11 mouse cellular contexts compared by ENCODE assay signal in the genomic region with DNA sequence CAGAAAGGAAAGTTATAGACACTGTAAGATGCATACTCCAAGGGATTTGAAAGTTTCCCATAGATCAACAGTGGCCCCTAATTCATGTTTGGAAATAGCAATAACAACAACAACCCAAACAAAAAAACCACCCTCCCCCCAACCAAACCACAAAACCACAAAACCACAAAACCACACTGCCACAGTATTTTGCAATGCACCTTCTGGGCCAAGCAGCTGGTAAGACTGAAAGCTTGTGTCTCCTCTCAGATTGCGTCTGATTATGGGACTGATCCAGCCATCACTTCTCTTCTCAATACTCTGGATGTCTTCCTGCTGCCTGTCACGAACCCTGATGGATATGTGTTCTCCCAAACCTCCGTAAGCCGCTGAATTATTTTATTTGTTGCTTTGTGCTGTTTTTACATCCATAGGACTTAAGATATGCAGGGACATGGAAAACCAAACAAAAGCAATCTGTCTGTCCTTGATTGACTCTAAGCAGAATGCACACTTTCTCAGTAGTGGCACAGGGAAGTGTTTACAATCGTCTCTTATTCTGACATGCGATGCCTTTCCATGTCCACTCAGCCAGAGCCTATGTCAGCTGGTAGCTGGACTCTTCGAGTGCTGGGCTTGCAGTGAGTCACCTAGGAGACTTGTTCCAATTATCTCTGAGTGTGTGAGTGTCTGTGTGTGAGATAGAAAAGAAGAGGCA. TPM values are rescaled to one million over a fixed set of nuclear protein-coding genes. Genes with fewer than 3 reads are reported as not detected.
A peak's percentile ranks its signal among the peaks of the same experiment; 100 is the strongest.
DNase-seq lines count a peak whose midpoint lies in the region; ATAC-seq and TF ChIP-seq lines count a peak whose summit lies in the region.
"Had no signal": no experiment of that assay in that cellular context is flagged by ENCODE, and none has a peak within 500 bp of the region (broad histone marks: within the 10 kb centered on the region; RNA-seq: fewer than 3 reads in every experiment).

No protein-coding gene starts in this region.

- no peak overlapping the region for H3K4me2 ChIP-seq in limb, embryonic 12.5 days
- H3K4me2 ChIP-seq in neural tube, embryonic 15.5 days, result no peak overlapping the region
- H3K4me2 ChIP-seq: liver, embryonic 15.5 days had no signal

- H3K9me3 ChIP-seq in forebrain, embryonic 10.5 days, result peaks cover 8% of the 10 kb centered on the region
- 0 out of 2 replicates have a peak, but pooled peaks cover 4% of the 10 kb centered on the region for H3K9me3 ChIP-seq in limb, embryonic 12.5 days
- no peaks in the 10 kb centered on the region for H3K9me3 ChIP-seq in neural tube, embryonic 15.5 days (replicated peaks)
- H3K9me3 ChIP-seq: liver, embryonic 15.5 days had no signal

- H3K4me3 ChIP-seq in layer of hippocampus, adult 2 months, result no peak overlapping the region
- H3K4me3 ChIP-seq in forebrain, embryonic 10.5 days, result no peak overlapping the region
- no peak overlapping the region for H3K4me3 ChIP-seq in limb, embryonic 12.5 days (replicated peaks)
- H3K4me3 ChIP-seq in neural tube, embryonic 15.5 days (replicated peaks), result no peak overlapping the region
- H3K4me3 ChIP-seq: heart, adult 2 months; liver, embryonic 15.5 days had no signal

- H3K36me3 ChIP-seq in forebrain, embryonic 10.5 days (replicated peaks), result peaks cover 5% of the 10 kb centered on the region; the same call in 1 of the 2 replicates
- H3K36me3 ChIP-seq in limb, embryonic 12.5 days, result no peaks in the 10 kb centered on the region; the same call in 1 of the 2 replicates
- no peaks in the 10 kb centered on the region for H3K36me3 ChIP-seq in neural tube, embryonic 15.5 days
- H3K36me3 ChIP-seq: liver, embryonic 15.5 days had no signal

- TF ChIP-seq CTCF in layer of hippocampus, adult 2 months (conservative IDR thresholded peaks at IDR 0.05), result no peak

- H3K27ac ChIP-seq in layer of hippocampus, adult 2 months, result peak overlapping the region; percentile 61; the same call in 1 of the 2 replicates
- peak overlapping the region; percentile 92 for H3K27ac ChIP-seq in forebrain, embryonic 10.5 days
- H3K27ac ChIP-seq in limb, embryonic 12.5 days, result peak overlapping the region; percentile 69
- H3K27ac ChIP-seq in neural tube, embryonic 15.5 days (replicated peaks), result peak overlapping the region; percentile 82; the same call in 1 of the 2 replicates
- H3K27ac ChIP-seq: heart, adult 2 months; liver, embryonic 15.5 days had no signal

- H3K27me3 ChIP-seq in forebrain, embryonic 10.5 days (ENCODE audit: poor library complexity, severe bottlenecking), result no peaks in the 10 kb centered on the region
- no peaks in the 10 kb centered on the region for H3K27me3 ChIP-seq in limb, embryonic 12.5 days
- H3K27me3 ChIP-seq in neural tube, embryonic 15.5 days (replicated peaks), result no peaks in the 10 kb centered on the region

- no peak for DNase-seq in layer of hippocampus, adult 2 months (ENCODE audit: low spot score in 2 of 2)
- no peak for DNase-seq in layer of hippocampus, postnatal 14 days (ENCODE audit: low spot score in 2 of 2)
- no peak for DNase-seq in forebrain, embryonic 10.5 days (ENCODE audit: extremely low spot score, low spot score)
- DNase-seq in thymus, postnatal 36 days, result no peak
- no peak for DNase-seq in cerebellum, adult 18-20 months
- DNase-seq: heart, adult 2 months had no signal

- ATAC-seq in limb, embryonic 12.5 days (ENCODE audit: insufficient number of reproducible peaks, insufficient read depth, low FRiP score, low TSS enrichment, low read depth), result no peak
- no peak for ATAC-seq in neural tube, embryonic 15.5 days (ENCODE audit: low FRiP score)
- no peak for ATAC-seq in megakaryocyte-erythroid progenitor cell, adult 5-6 weeks (replicated peaks; ENCODE audit: low FRiP score, low TSS enrichment, poor library complexity, severe bottlenecking)

- H3K9ac ChIP-seq in limb, embryonic 12.5 days (replicated peaks), result no peak overlapping the region
- no peak overlapping the region for H3K9ac ChIP-seq in neural tube, embryonic 15.5 days (replicated peaks)
- H3K9ac ChIP-seq: liver, embryonic 15.5 days had no signal

- 89% methylated on average over 7 of the region's 7 CpGs for whole genome bisulfite sequencing in forebrain, embryonic 10.5 days
- 74% methylated on average over 7 of the region's 7 CpGs for WGBS in limb, embryonic 12.5 days
- WGBS in neural tube, embryonic 15.5 days, result 64% methylated on average over 7 of the region's 7 CpGs

- H3K4me1 ChIP-seq in forebrain, embryonic 10.5 days, result peaks cover 83% of the 10 kb centered on the region
- peaks cover 74% of the 10 kb centered on the region for H3K4me1 ChIP-seq in limb, embryonic 12.5 days (replicated peaks)
- peaks cover 49% of the 10 kb centered on the region for H3K4me1 ChIP-seq in neural tube, embryonic 15.5 days

RNA-seq across cellular contexts. Expression of a gene that starts 9.3 kb away (rescaled TPM):
- under 1 TPM in 1 of 2 experiments, not detected in 1; 0.64 TPM for total RNA-seq in layer of hippocampus, adult 2 months (2021)
- total RNA-seq in layer of hippocampus, postnatal 14 days (2021), result 1 to 10 TPM; 1.2 to 2.0 TPM
- polyA plus RNA-seq in forebrain, embryonic 10.5 days (2016; fragmentation: Nextera tagmentation; extraction: Ambion mirVana), result 11.9 and 15.6 TPM in 2 replicates
- polyA plus RNA-seq in limb, embryonic 12.5 days (2016; fragmentation: Nextera tagmentation; extraction: Ambion mirVana), result 23.7 and 28.1 TPM in 2 replicates
- 11.3 and 20.3 TPM in 2 replicates for polyA plus RNA-seq in neural tube, embryonic 15.5 days (2015; fragmentation: Nextera tagmentation; extraction: Ambion mirVana)
- not detected in 2 replicates for total RNA-seq in megakaryocyte-erythroid progenitor cell, adult 5-6 weeks (2014; fragmentation: Nextera tagmentation)
- not detected in 2 replicates for total RNA-seq in megakaryocyte-erythroid progenitor cell, adult 5-6 weeks (2017)
- total RNA-seq: heart, adult 2 months had no signal

RNA-seq across cellular contexts. Expression of a gene that starts 17.5 kb away (rescaled TPM):
- not detected for total RNA-seq in layer of hippocampus, adult 2 months (2021)
- not detected for total RNA-seq in layer of hippocampus, postnatal 14 days (2021)
- polyA plus RNA-seq in forebrain, embryonic 10.5 days (2016; fragmentation: Nextera tagmentation; extraction: Ambion mirVana), result 2.9 and 3.4 TPM in 2 replicates
- polyA plus RNA-seq in limb, embryonic 12.5 days (2016; fragmentation: Nextera tagmentation; extraction: Ambion mirVana), result 1.9 TPM in 2 replicates
- 0.54 and 0.75 TPM in 2 replicates for polyA plus RNA-seq in neural tube, embryonic 15.5 days (2015; fragmentation: Nextera tagmentation; extraction: Ambion mirVana)
- not detected in 2 replicates for total RNA-seq in megakaryocyte-erythroid progenitor cell, adult 5-6 weeks (2014; fragmentation: Nextera tagmentation)
- not detected in 2 replicates for total RNA-seq in megakaryocyte-erythroid progenitor cell, adult 5-6 weeks (2017)
- total RNA-seq: heart, adult 2 months had no signal
- polyA plus RNA-seq: heart, adult 2 months had no signal

RNA-seq across cellular contexts. Expression of a gene that starts 41.0 kb away (rescaled TPM):
- total RNA-seq in layer of hippocampus, adult 2 months (2021), result 1 to 10 TPM in 1 of 2 experiments, under 1 TPM in 1; 0.32 to 1.3 TPM
- total RNA-seq in layer of hippocampus, postnatal 14 days (2021), result under 1 TPM; 0.81 TPM
- 0.16 and 0.34 TPM in 2 replicates for polyA plus RNA-seq in forebrain, embryonic 10.5 days (2016; fragmentation: Nextera tagmentation; extraction: Ambion mirVana)
- polyA plus RNA-seq in limb, embryonic 12.5 days (2016; fragmentation: Nextera tagmentation; extraction: Ambion mirVana), result 0.50 TPM in 1 of 2 replicates, not detected in the other
- not detected in 2 replicates for polyA plus RNA-seq in neural tube, embryonic 15.5 days (2015; fragmentation: Nextera tagmentation; extraction: Ambion mirVana)
- total RNA-seq in megakaryocyte-erythroid progenitor cell, adult 5-6 weeks (2014; fragmentation: Nextera tagmentation), result not detected in 2 replicates
- not detected in 2 replicates for total RNA-seq in megakaryocyte-erythroid progenitor cell, adult 5-6 weeks (2017)
- total RNA-seq: heart, adult 2 months had no signal
- polyA plus RNA-seq: intestine, embryonic 14.5 days had no signal

RNA-seq across cellular contexts. Expression of a gene that starts 41.1 kb away (rescaled TPM):
- 10 to 100 TPM; 19.5 to 23.0 TPM for total RNA-seq in layer of hippocampus, adult 2 months (2021)
- 10 to 100 TPM; 17.3 to 18.0 TPM for total RNA-seq in layer of hippocampus, postnatal 14 days (2021)
- 54.3 and 56.6 TPM in 2 replicates for polyA plus RNA-seq in forebrain, embryonic 10.5 days (2016; fragmentation: Nextera tagmentation; extraction: Ambion mirVana)
- polyA plus RNA-seq in limb, embryonic 12.5 days (2016; fragmentation: Nextera tagmentation; extraction: Ambion mirVana), result 36.4 and 39.9 TPM in 2 replicates
- 21.1 and 29.6 TPM in 2 replicates for polyA plus RNA-seq in neural tube, embryonic 15.5 days (2015; fragmentation: Nextera tagmentation; extraction: Ambion mirVana)
- total RNA-seq in megakaryocyte-erythroid progenitor cell, adult 5-6 weeks (2014; fragmentation: Nextera tagmentation), result 51.7 and 62.6 TPM in 2 replicates
- 35.8 and 46.2 TPM in 2 replicates for total RNA-seq in megakaryocyte-erythroid progenitor cell, adult 5-6 weeks (2017)
